Mouse (Mus musculus): Measurements from ENCODE around the gene Npb.

DNA sequence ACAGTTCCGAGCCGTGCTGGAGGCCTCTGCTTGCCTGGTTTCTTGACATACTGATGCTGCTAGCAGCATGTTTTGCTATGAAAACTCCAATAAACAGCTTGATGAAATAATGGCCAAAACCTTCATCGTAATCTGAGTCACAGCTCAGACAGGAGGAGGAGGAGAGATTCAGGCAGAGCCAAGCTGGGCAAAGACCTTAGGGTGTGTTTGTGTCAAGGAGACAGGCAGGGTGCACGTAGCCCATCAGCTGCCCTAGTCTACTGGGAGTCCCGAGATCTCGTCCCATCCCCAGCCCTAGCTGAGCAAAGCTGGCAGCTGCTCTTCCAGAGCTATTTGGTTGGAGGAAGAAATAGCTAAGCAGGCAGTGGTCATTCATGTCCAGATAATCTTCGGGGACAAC lies 2.6 kb upstream of the Npb start:
- no peak for TF ChIP-seq HCFC1 (IDR thresholded peaks at IDR 0.05; ENCODE audit: borderline replicate concordance, insufficient read depth, low read length)
- TF ChIP-seq ZC3H11A (IDR thresholded peaks at IDR 0.05; ENCODE audit: borderline replicate concordance, low read depth, low read length), result no peak
